Mouse (Mus musculus) midbrain, embryonic 16.5 days (tissue): ENCODE results near the gene Slc51b. TPM values are rescaled to one million over a fixed set of nuclear protein-coding genes. Genes with fewer than 3 reads are reported as not detected.

ENCODE experiments used
- ATAC-seq: fragments of 200-750 bp; cut with Nextera tagmentation; 2 replicates; pipeline ENCODE4 v1.8.0; 2017; ENCODE audit warnings: moderate TSS enrichment
- H3K27ac ChIP-seq: fragments of 300-500 bp; sonication (generic); 2 replicates; pipeline ENCODE4 v1.5.1; 2014; ENCODE audit warnings: mild to moderate bottlenecking, low read length, mixed read lengths
- H3K27me3 ChIP-seq: fragments of 300-500 bp; sonication (generic); 2 replicates; pipeline ENCODE4 v1.6.1; 2014; ENCODE audit warnings: low read depth, low read length, mixed read lengths; ENCODE audit not compliant: control insufficient read depth, insufficient read depth
- H3K36me3 ChIP-seq: fragments of 300-500 bp; sonication (generic); 2 replicates; pipeline ENCODE4 v1.6.1; 2014; ENCODE audit warnings: mild to moderate bottlenecking, low read length, moderate library complexity, mixed read lengths; ENCODE audit not compliant: control insufficient read depth, insufficient read depth
- H3K4me1 ChIP-seq: fragments of 300-500 bp; sonication (generic); 2 replicates; pipeline ENCODE4 v1.6.1; 2014; ENCODE audit warnings: mild to moderate bottlenecking, low read length, mixed read lengths; ENCODE audit not compliant: control insufficient read depth, insufficient read depth
- H3K4me2 ChIP-seq: fragments of 300-500 bp; sonication (generic); 2 replicates; pipeline ENCODE4 v1.6.1; 2014; ENCODE audit warnings: mild to moderate bottlenecking, low read length, mixed read lengths
- H3K4me3 ChIP-seq: fragments of 300-500 bp; sonication (generic); 2 replicates; pipeline ENCODE4 v1.5.1; 2014; ENCODE audit warnings: low read depth, mild to moderate bottlenecking, low read length, moderate library complexity, mixed read lengths
- H3K9ac ChIP-seq: fragments of 300-500 bp; sonication (generic); 2 replicates; pipeline ENCODE4 v1.6.1; 2014; ENCODE audit warnings: low read depth, low read length, mixed read lengths
- H3K9me3 ChIP-seq: fragments of 300-500 bp; sonication (generic); replicated peaks from 2 replicates; pipeline ENCODE4 v1.6.1; 2014; ENCODE audit warnings: mild to moderate bottlenecking, low read length, mixed read lengths; ENCODE audit not compliant: control insufficient read depth, poor library complexity, severe bottlenecking
- WGBS: fragments of 180-500 bp; shearing (Covaris S2); extraction: QIAGEN DNeasy Blood & Tissue Kit; methylation state at CpG from one replicate; pipeline ENCODE4 v1.1.7; 2014; 5-methylcytosine and 5-hydroxymethylcytosine counted together
- polyA plus RNA-seq: library from polyadenylated mRNA; unstranded; fragments of >200 nt; fragmentation: Nextera tagmentation; extraction: Ambion mirVana; gene quantifications from 2 replicates; pipeline ENCODE4 v1.2.1, GENCODE M21; 2015

Gene Slc51b
- not detected in 2 replicates for polyA plus RNA-seq

GRCm38 (mm10) chr9:65422760-65423501, at the start of gene Slc51b:
Gene Slc51b (minus strand): TSS chr9:65422955.
- no peak within 1 kb of the TSS for H3K9ac ChIP-seq
- no peaks in the 10 kb centered on the region for H3K9me3 ChIP-seq
- no peak for ATAC-seq
- H3K36me3 ChIP-seq: no peaks in the 10 kb centered on the region
- H3K4me2 ChIP-seq: no peak within 1 kb of the TSS
- no peak within 1 kb of the TSS for H3K27ac ChIP-seq
- WGBS: 87% methylated on average over 11 of the region's 11 CpGs
- no peak within 1 kb of the TSS for H3K4me3 ChIP-seq
- no peaks in the 10 kb centered on the region for H3K4me1 ChIP-seq
- no peaks in the 10 kb centered on the region for H3K27me3 ChIP-seq

- Histone ChIP-seq H3K4me2 (no peak overlapping the region), H3K27me3 (no peaks in the 10 kb centered on the region), H3K4me3 (no peak overlapping the region), H3K9me3 (no peaks in the 10 kb centered on the region), H3K27ac (no peak overlapping the region), H3K36me3 (peaks cover 11% of the 10 kb centered on the region; the same call in 1 of the 2 replicates), H3K4me1 (peaks cover 4% of the 10 kb centered on the region), H3K9ac (no peak overlapping the region)
- 72% methylated on average over 11 of the region's 11 CpGs for WGBS
- no peak for ATAC-seq
Observed at GRCm38 (mm10) chr9:65467686-65468085, 44.9 kb upstream of the Slc51b start.

- WGBS: 91% methylated on average over 2 of the region's 2 CpGs
Observed at GRCm38 (mm10) chr9:65465241-65465640, 42.5 kb upstream of the Slc51b start.

GRCm38 (mm10) chr9:65464161-65464560, 41.4 kb upstream of the Slc51b start:
- no peak for ATAC-seq
- H3K27ac ChIP-seq: no peak overlapping the region

More at GRCm38 (mm10) chr9:65465241-65465640, 42.5 kb upstream of the Slc51b start:
- no peaks in the 10 kb centered on the region for H3K9me3 ChIP-seq
- no peak overlapping the region for H3K9ac ChIP-seq
- peaks cover 17% of the 10 kb centered on the region for H3K4me1 ChIP-seq
- no peak overlapping the region for H3K4me2 ChIP-seq
- no peak for ATAC-seq
- H3K27ac ChIP-seq: no peak overlapping the region
- H3K27me3 ChIP-seq: no peaks in the 10 kb centered on the region
- H3K36me3 ChIP-seq: peaks cover 11% of the 10 kb centered on the region; the same call in 1 of the 2 replicates
- no peak overlapping the region for H3K4me3 ChIP-seq

GRCm38 (mm10) chr9:65462544-65462943, 39.8 kb upstream of the Slc51b start:
- Histone ChIP-seq H3K27ac (no peak overlapping the region), H3K4me3 (no peak overlapping the region), H3K27me3 (no peaks in the 10 kb centered on the region), H3K4me2 (0 out of 2 replicates have a peak overlapping the region, but pooled peaks have one; percentile 6), H3K9me3 (no peaks in the 10 kb centered on the region), H3K9ac (no peak overlapping the region), H3K4me1 (peaks cover 20% of the 10 kb centered on the region), H3K36me3 (peaks cover 11% of the 10 kb centered on the region; the same call in 1 of the 2 replicates)
- 80% methylated on average over 5 of the region's 5 CpGs for WGBS
- no peak for ATAC-seq

More at GRCm38 (mm10) chr9:65464161-65464560, 41.4 kb upstream of the Slc51b start:
- Histone ChIP-seq H3K4me1 (peaks cover 20% of the 10 kb centered on the region), H3K9ac (no peak overlapping the region), H3K9me3 (no peaks in the 10 kb centered on the region), H3K36me3 (peaks cover 11% of the 10 kb centered on the region; the same call in 1 of the 2 replicates), H3K27me3 (no peaks in the 10 kb centered on the region), H3K4me2 (no peak overlapping the region), H3K4me3 (no peak overlapping the region)
- WGBS: 97% methylated on average over 6 of the region's 6 CpGs

GRCm38 (mm10) chr9:65460732-65461442, 38.1 kb upstream of the Slc51b start, which contains the start of gene Spg21:
Gene Spg21 (plus strand): TSS chr9:65460947.
- Histone ChIP-seq H3K27ac (peak within 1 kb of the TSS; percentile 93), H3K9ac (peak within 1 kb of the TSS; percentile 88), H3K27me3 (no peaks in the 10 kb centered on the region), H3K36me3 (peaks cover 4% of the 10 kb centered on the region; the same call in 1 of the 2 replicates), H3K4me1 (peaks cover 20% of the 10 kb centered on the region), H3K9me3 (no peaks in the 10 kb centered on the region), H3K4me3 (peak within 1 kb of the TSS; percentile 82), H3K4me2 (peak within 1 kb of the TSS; percentile 65)
- ATAC-seq: peak; percentile 98
- WGBS: 1% methylated on average over 53 of the region's 53 CpGs

- 30% methylated on average over 3 of the region's 3 CpGs for WGBS
- peak; percentile 12 for ATAC-seq
- H3K4me1 ChIP-seq: peaks cover 20% of the 10 kb centered on the region
Observed at GRCm38 (mm10) chr9:65460198-65460597, 37.4 kb upstream of the Slc51b start.

GRCm38 (mm10) chr9:65458975-65459374, 36.2 kb upstream of the Slc51b start:
- H3K27ac ChIP-seq: no peak overlapping the region
- ATAC-seq: no peak
- H3K9me3 ChIP-seq: no peaks in the 10 kb centered on the region
- H3K27me3 ChIP-seq: no peaks in the 10 kb centered on the region
- H3K4me3 ChIP-seq: no peak overlapping the region
- H3K4me2 ChIP-seq: no peak overlapping the region
- no peaks in the 10 kb centered on the region for H3K36me3 ChIP-seq
- peaks cover 20% of the 10 kb centered on the region for H3K4me1 ChIP-seq
- no peak overlapping the region for H3K9ac ChIP-seq
- WGBS: 80% methylated on average over 2 of the region's 2 CpGs

More at GRCm38 (mm10) chr9:65460198-65460597, 37.4 kb upstream of the Slc51b start:
- H3K9me3 ChIP-seq: no peaks in the 10 kb centered on the region
- peak overlapping the region; percentile 93 for H3K27ac ChIP-seq
- H3K36me3 ChIP-seq: no peaks in the 10 kb centered on the region
- peak overlapping the region; percentile 88 for H3K9ac ChIP-seq
- peak overlapping the region; percentile 65 for H3K4me2 ChIP-seq
- peak overlapping the region; percentile 82 for H3K4me3 ChIP-seq
- no peaks in the 10 kb centered on the region for H3K27me3 ChIP-seq
